9 mouse cellular contexts compared by ENCODE assay signal in the genomic region with DNA sequence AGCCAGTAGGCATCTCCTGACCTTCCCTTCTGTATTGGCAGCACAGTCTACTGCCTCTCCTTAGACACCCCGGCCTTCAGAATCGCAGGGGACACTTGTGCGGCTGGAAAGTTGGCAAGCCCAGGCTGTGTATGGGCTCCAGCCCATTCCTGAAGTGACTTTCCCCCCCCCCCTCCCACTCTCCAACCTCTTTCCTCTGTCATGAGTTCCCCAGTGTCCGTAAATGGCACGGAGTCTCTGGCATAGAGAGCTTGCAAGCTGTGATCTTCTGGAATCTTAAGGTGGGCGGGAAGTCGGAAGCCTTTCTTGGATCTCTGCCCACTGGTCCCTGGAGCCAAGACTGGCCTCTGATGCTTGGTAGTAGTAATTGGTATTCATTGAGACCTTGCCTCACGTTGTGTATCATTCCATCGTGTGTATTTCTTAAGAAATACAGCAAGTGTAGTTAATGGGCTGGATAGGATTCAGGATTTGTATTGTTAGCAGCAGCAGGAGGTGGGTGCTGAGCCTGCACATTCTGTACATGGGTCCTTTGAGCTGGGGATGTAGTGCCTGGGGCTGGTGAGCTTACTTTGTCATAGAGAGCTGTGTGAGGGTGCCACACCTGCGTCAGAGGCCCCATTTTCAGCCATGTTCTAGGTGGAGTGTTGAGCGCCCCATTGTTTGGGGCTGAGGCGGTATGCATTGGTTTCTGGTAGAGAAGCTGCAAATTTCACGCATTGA.
A peak's percentile ranks its signal among the peaks of the same experiment; 100 is the strongest.
DNase-seq lines count a peak whose midpoint lies in the region; ATAC-seq and TF ChIP-seq lines count a peak whose summit lies in the region.
"Had no signal": no experiment of that assay in that cellular context is flagged by ENCODE, and none has a peak within 500 bp of the region (broad histone marks: within the 10 kb centered on the region; RNA-seq: fewer than 3 reads in every experiment).

No protein-coding gene starts in this region.

- H3K4me1 ChIP-seq in heart, embryonic 11.5 days (ENCODE audit: control insufficient read depth, insufficient read depth, low read length) = peaks cover 35% of the 10 kb centered on the region
- peaks cover 77% of the 10 kb centered on the region for H3K4me1 ChIP-seq in heart, embryonic 13.5 days

- H3K9me3 ChIP-seq in heart, embryonic 11.5 days (replicated peaks; ENCODE audit: control insufficient read depth, low read length) = no peaks in the 10 kb centered on the region
- no peaks in the 10 kb centered on the region for H3K9me3 ChIP-seq in heart, embryonic 13.5 days
- H3K9me3 ChIP-seq: embryonic facial prominence, embryonic 12.5 days had no signal

- H3K27ac ChIP-seq in heart, embryonic 11.5 days (ENCODE audit: low read depth, low read length) = no peak overlapping the region
- peak overlapping the region; percentile 62 for H3K27ac ChIP-seq in heart, embryonic 13.5 days (replicated peaks)
- H3K27ac ChIP-seq: embryonic facial prominence, embryonic 12.5 days had no signal

- H3K4me2 ChIP-seq in heart, embryonic 11.5 days = no peak overlapping the region
- no peak overlapping the region for H3K4me2 ChIP-seq in heart, embryonic 13.5 days
- H3K4me2 ChIP-seq: embryonic facial prominence, embryonic 12.5 days had no signal

- DNase-seq in heart, adult 11 months = peak; percentile 98
- peak; percentile 84 for DNase-seq in brain, embryonic 14.5 days (ENCODE audit: low read depth)
- DNase-seq in layer of hippocampus, postnatal 10 days (ENCODE audit: low spot score in 2 of 2) = peak; percentile 42 to 71
- peak; percentile 27 for DNase-seq in right cerebral cortex, postnatal 25 days
- no peak for DNase-seq in MN1 (ENCODE audit: low spot score)
- DNase-seq in thymus, postnatal 36 days = no peak

- H3K27me3 ChIP-seq in heart, embryonic 11.5 days (ENCODE audit: control insufficient read depth, insufficient read depth, low read length) = no peaks in the 10 kb centered on the region
- no peaks in the 10 kb centered on the region for H3K27me3 ChIP-seq in heart, embryonic 13.5 days (replicated peaks)
- H3K27me3 ChIP-seq: embryonic facial prominence, embryonic 12.5 days had no signal

- TF ChIP-seq POLR2A in brain, embryonic 14.5 days (IDR thresholded peaks at IDR 0.05; ENCODE audit: borderline replicate concordance, extremely low read depth, insufficient read depth, insufficient read length, poor library complexity, severe bottlenecking) = no peak

- peaks cover 2% of the 10 kb centered on the region; the same call in 1 of the 2 replicates for H3K36me3 ChIP-seq in heart, embryonic 11.5 days (ENCODE audit: control insufficient read depth, insufficient read depth, low read length)
- peaks cover 27% of the 10 kb centered on the region for H3K36me3 ChIP-seq in heart, embryonic 13.5 days

- no peak overlapping the region for H3K4me3 ChIP-seq in heart, embryonic 11.5 days (ENCODE audit: low read depth, low read length)
- H3K4me3 ChIP-seq in heart, embryonic 13.5 days = no peak overlapping the region
- H3K4me3 ChIP-seq: embryonic facial prominence, embryonic 12.5 days had no signal

- no peak for ATAC-seq in heart, embryonic 11.5 days (replicated peaks; ENCODE audit: insufficient number of reproducible peaks, low FRiP score, low TSS enrichment)
- ATAC-seq in heart, embryonic 13.5 days (ENCODE audit: extremely low read depth, insufficient number of reproducible peaks, low FRiP score, low TSS enrichment) = peak; percentile 32; the same call in 1 of the 2 replicates

- H3K9ac ChIP-seq in heart, embryonic 11.5 days (ENCODE audit: low read depth, low read length) = no peak overlapping the region
- H3K9ac ChIP-seq in heart, embryonic 13.5 days = peak overlapping the region; percentile 48; the same call in 1 of the 2 replicates
- H3K9ac ChIP-seq: embryonic facial prominence, embryonic 12.5 days had no signal

- 72% methylated on average over 13 of the region's 13 CpGs for WGBS in heart, embryonic 11.5 days (ENCODE audit: insufficient replicate concordance)
- WGBS in heart, embryonic 13.5 days = 47% methylated on average over 13 of the region's 13 CpGs

- TF ChIP-seq CTCF in brain, embryonic 14.5 days (IDR thresholded peaks at IDR 0.05; ENCODE audit: borderline replicate concordance, extremely low read depth, insufficient read depth, insufficient read length) = no peak

Comparison
In these comparisons a context has a peak if more than half of its experiments do, and no peak if none do; other contexts are left out.
1. DNase-seq: peak in heart, adult 11 months (single experiment), brain, embryonic 14.5 days (single experiment), layer of hippocampus, postnatal 10 days (2 of 2) and right cerebral cortex, postnatal 25 days (single experiment); none in MN1 (single experiment) and thymus, postnatal 36 days (0 of 2).